Mouse (Mus musculus): ENCODE data around the gene Pigc.

The Pigc gene

DNA sequence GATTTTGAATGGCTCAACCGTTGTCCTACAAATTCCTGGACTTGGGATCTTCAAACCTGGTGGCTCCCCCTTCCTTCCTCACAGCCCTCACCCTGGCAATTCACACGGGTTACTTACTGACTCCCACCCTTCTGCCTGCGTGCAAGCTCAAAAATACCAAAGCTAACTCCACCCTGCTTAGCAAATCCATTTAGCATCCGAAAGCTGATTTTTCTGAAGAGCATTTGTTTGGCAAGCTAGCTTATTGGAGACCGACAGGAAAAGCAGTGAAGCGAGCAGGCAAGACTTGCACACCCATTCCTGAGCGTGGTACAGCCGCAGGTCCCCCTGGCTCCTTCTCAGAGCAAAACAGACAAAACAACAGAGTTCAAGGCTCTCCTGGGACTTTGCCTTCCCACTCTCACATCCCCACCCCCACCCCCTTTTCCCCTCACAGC, 39.7 kb downstream of the Pigc start:
- DNase-seq = no peak

DNA sequence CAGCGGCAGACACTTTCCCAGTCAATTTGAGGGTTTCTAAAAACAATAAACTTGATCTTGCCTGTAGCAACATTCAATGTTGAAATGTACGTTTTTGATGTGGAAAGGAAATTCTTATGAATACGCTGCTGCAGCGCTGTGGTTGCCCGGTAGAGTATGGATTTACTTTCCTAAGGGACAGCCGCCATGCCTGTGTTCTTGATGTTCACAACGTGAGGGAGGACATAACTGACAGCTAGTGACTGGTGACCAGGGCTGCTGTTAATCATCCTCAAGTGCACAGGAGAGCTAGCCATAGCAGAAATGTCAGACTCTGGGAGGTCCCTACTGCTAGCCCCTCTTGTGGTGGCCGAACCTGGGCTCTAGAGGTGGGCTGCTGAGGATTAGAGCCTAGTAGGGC, 40.1 kb downstream of the Pigc start:
- DNase-seq = no peak

- DNase-seq = no peak
Measured at GRCm38 (mm10) chr1:162011523-162012245, 42.7 kb downstream of the Pigc start.

GRCm38 (mm10) chr1:162013561-162013960, 44.6 kb downstream of the Pigc start:
- DNase-seq = no peak

DNA sequence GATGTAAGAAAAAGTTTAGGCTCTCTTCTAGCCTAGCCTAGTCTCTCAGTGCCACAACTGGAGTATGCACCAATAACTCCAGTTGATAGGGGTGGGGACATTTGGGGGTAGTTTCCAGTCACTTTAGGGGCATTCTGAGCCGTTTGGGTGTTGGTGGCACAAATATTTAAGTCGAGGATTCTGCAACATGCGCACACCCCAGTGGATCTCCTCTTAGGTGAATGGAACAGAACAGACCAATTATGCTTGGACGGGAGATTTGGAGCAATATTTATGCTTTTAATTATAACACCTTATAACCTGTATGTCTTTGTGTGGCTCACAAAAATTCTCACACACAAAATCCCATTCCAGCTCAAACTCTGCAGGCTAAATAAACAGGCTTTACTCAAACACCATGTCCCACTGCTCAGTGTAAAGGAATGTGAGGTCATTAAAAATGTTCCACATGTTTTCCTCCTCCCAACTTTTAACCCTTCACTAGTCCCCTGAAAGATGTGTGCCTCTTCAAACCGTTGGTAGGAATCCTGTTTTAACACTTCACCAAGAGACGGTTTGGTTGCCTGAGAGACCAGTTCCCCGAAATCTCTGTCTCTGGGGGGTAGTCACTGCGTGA, 46.4 kb downstream of the Pigc start:
- DNase-seq = no peak

DNA sequence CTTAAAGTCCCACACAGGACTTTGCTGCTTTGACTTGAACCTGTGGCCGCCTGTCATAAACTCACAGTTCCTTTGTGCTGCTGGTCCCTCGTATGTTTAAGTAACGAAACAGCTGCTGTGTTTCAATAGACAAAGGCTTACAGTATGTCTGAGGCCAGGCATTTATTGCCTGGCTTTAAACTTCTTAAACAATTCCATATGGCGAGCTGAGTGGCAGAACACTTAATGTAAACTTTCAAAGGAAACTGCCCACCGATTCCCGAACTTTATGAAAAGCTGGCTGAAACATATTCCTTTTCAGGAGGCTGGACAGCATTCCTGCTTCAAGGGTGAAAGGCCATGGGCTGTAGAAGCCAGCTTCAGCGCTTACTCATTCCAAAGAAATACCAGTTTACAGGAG, 48.0 kb downstream of the Pigc start:
- no peak for DNase-seq

- DNase-seq = no peak
Measured at GRCm38 (mm10) chr1:162017975-162018600, 49.1 kb downstream of the Pigc start.

GRCm38 (mm10) chr1:162018601-162018977, 49.6 kb downstream of the Pigc start:
- DNase-seq = no peak

GRCm38 (mm10) chr1:162020303-162020731, 51.3 kb downstream of the Pigc start:
- no peak for DNase-seq

- DNase-seq = no peak
Measured at GRCm38 (mm10) chr1:162020766-162021165, 51.8 kb downstream of the Pigc start.

Data from kidney, adult 11 months (tissue).